Mouse (Mus musculus) frontal cortex, postnatal 25 days (tissue): ENCODE measurements around the gene Rps3.

ENCODE experiments used
- DNase-seq, 2 experiments: peaks; one replicate each; pipeline ENCODE4 v3.0.0; 2022; ENCODE audit warnings: low spot score in 2 of 2

Rps3 gene

GRCm38 (mm10) chr7:99476558-99477114, 6.9 kb downstream of the Rps3 start:
- no peak for DNase-seq

- DNase-seq = no peak
Observed at GRCm38 (mm10) chr7:99475562-99475911, 8.0 kb downstream of the Rps3 start.

- DNase-seq = no peak
Observed at GRCm38 (mm10) chr7:99474836-99475561, 8.5 kb downstream of the Rps3 start.

- DNase-seq = no peak
Observed at GRCm38 (mm10) chr7:99473638-99474407, 9.7 kb downstream of the Rps3 start.

- no peak for DNase-seq
Observed at GRCm38 (mm10) chr7:99471578-99471977, 12.0 kb downstream of the Rps3 start.

- DNase-seq = no peak
Observed at GRCm38 (mm10) chr7:99469680-99470405, 13.7 kb downstream of the Rps3 start.

GRCm38 (mm10) chr7:99468283-99469132, 15.0 kb downstream of the Rps3 start:
- DNase-seq = peak in 1 of 2 experiments; percentile 53

GRCm38 (mm10) chr7:99467916-99468282, 15.6 kb downstream of the Rps3 start:
- DNase-seq = no peak

- no peak for DNase-seq
Observed at GRCm38 (mm10) chr7:99465811-99466210, 17.7 kb downstream of the Rps3 start, which contains the start of gene Klhl35. Gene Klhl35, plus strand, starts transcription at chr7:99466004.

GRCm38 (mm10) chr7:99463120-99463519, 20.4 kb downstream of the Rps3 start:
- DNase-seq = no peak

- no peak for DNase-seq
Observed at GRCm38 (mm10) chr7:99459888-99460652, 23.5 kb downstream of the Rps3 start.

GRCm38 (mm10) chr7:99458849-99459248, 24.7 kb downstream of the Rps3 start:
- DNase-seq = no peak

GRCm38 (mm10) chr7:99454044-99454443, 29.5 kb downstream of the Rps3 start:
- no peak for DNase-seq

GRCm38 (mm10) chr7:99452859-99453258, 30.7 kb downstream of the Rps3 start:
- DNase-seq = no peak

- DNase-seq = no peak
Observed at GRCm38 (mm10) chr7:99450703-99451102, 32.8 kb downstream of the Rps3 start.

- no peak for DNase-seq
Observed at GRCm38 (mm10) chr7:99449751-99450150, 33.8 kb downstream of the Rps3 start.

- no peak for DNase-seq
Observed at GRCm38 (mm10) chr7:99449063-99449462, 34.5 kb downstream of the Rps3 start.

- no peak for DNase-seq
Observed at GRCm38 (mm10) chr7:99448619-99449018, 34.9 kb downstream of the Rps3 start.

- DNase-seq = no peak
Observed at GRCm38 (mm10) chr7:99447323-99447722, 36.2 kb downstream of the Rps3 start.

GRCm38 (mm10) chr7:99445833-99446232, 37.7 kb downstream of the Rps3 start:
- DNase-seq = no peak

GRCm38 (mm10) chr7:99444012-99444411, 39.5 kb downstream of the Rps3 start:
- no peak for DNase-seq
